Comparison of ENCODE assay signal across 26 mouse cellular contexts in genomic region chr5:150146612-150147011, GRCm38 (mm10).
"Had no signal": no experiment of that assay in that cellular context is flagged by ENCODE, and none has a peak within 500 bp of the region (broad histone marks: within the 10 kb centered on the region; RNA-seq: fewer than 3 reads in every experiment).

No protein-coding gene starts in this region.

- H3K27ac ChIP-seq: heart, adult 2 months; heart, embryonic 13.5 days; hindbrain, embryonic 12.5 days; hindbrain, embryonic 14.5 days; intestine, embryonic 15.5 days; kidney, embryonic 15.5 days; kidney, postnatal 0 days; limb, embryonic 13.5 days; limb, embryonic 15.5 days; liver, embryonic 12.5 days; liver, embryonic 14.5 days had no signal

- H3K4me2 ChIP-seq: heart, embryonic 11.5 days; heart, embryonic 13.5 days; hindbrain, embryonic 12.5 days; hindbrain, embryonic 14.5 days; intestine, embryonic 15.5 days; kidney, embryonic 15.5 days; limb, embryonic 13.5 days; limb, embryonic 15.5 days; liver, embryonic 12.5 days had no signal

- H3K27me3 ChIP-seq: heart, embryonic 13.5 days; hindbrain, embryonic 12.5 days; intestine, embryonic 15.5 days; kidney, embryonic 15.5 days; limb, embryonic 13.5 days; limb, embryonic 15.5 days; liver, embryonic 12.5 days had no signal

- DNase-seq: gastrocnemius, postnatal 14 days; gastrocnemius, postnatal 36 days; heart, adult 2 months; heart, postnatal 14 days; heart, postnatal 36 days; kidney, adult 18-20 months; kidney, adult 8-10 months; kidney, postnatal 14 days; kidney, postnatal 36 days; layer of hippocampus, adult 9-11 months; layer of hippocampus, postnatal 36 days; left cerebral cortex, postnatal 4 days had no signal

- H3K36me3 ChIP-seq: heart, embryonic 13.5 days; hindbrain, embryonic 12.5 days; intestine, embryonic 15.5 days; kidney, embryonic 15.5 days; limb, embryonic 13.5 days; limb, embryonic 15.5 days; liver, embryonic 12.5 days had no signal

- H3K9ac ChIP-seq: heart, embryonic 13.5 days; hindbrain, embryonic 12.5 days; hindbrain, embryonic 14.5 days; intestine, embryonic 15.5 days; kidney, embryonic 15.5 days; limb, embryonic 13.5 days; limb, embryonic 15.5 days; liver, embryonic 12.5 days; liver, embryonic 14.5 days had no signal

- H3K4me3 ChIP-seq: heart, adult 2 months; heart, embryonic 13.5 days; hindbrain, embryonic 12.5 days; intestine, embryonic 15.5 days; kidney, embryonic 15.5 days; limb, embryonic 13.5 days; limb, embryonic 15.5 days; liver, embryonic 12.5 days had no signal

- H3K4me1 ChIP-seq: hindbrain, embryonic 12.5 days; limb, embryonic 13.5 days; limb, embryonic 15.5 days; liver, embryonic 12.5 days had no signal

- ATAC-seq: hindbrain, embryonic 16.5 days; inflammation-experienced regulatory T-cells, adult 6 months; intestine, embryonic 15.5 days; intestine, postnatal 0 days; liver, embryonic 12.5 days had no signal

- H3K9me3 ChIP-seq: heart, embryonic 13.5 days; intestine, embryonic 15.5 days; kidney, embryonic 15.5 days; limb, embryonic 13.5 days; limb, embryonic 15.5 days; liver, embryonic 12.5 days had no signal
